Mouse (Mus musculus) erythroblast, embryonic 14.5 days (primary cell): ENCODE results near the gene Ccdc155.

ENCODE experiments used
- GATA1 ChIP-seq: IDR thresholded peaks from 2 replicates; pipeline ENCODE4 v1.6.1; 2012; ENCODE audit warnings: low read length, inconsistent platforms, mixed read lengths
- TAL1 ChIP-seq: IDR thresholded peaks from 3 replicates; pipeline ENCODE4 v1.6.1; 2012; ENCODE audit warnings: low read length, inconsistent platforms, mixed read lengths

- TF ChIP-seq GATA1 (no peak), TAL1 (no peak)
These were observed 9.1 kb downstream of the Ccdc155 start for GRCm38 (mm10) chr7:45195341-45196175.
